Mouse (Mus musculus) brain, embryonic 14.5 days (tissue): ENCODE data around the gene Spag9.

Experiments
- CTCF ChIP-seq: fragments of 200-500 bp; IDR thresholded peaks from 2 replicates; pipeline ENCODE4 v1.5.1; 2012; ENCODE audit warnings: inconsistent platforms, mild to moderate bottlenecking, moderate library complexity, borderline replicate concordance; ENCODE audit not compliant: insufficient read depth, insufficient read length; ENCODE audit errors: extremely low read depth
- POLR2A ChIP-seq: fragments of 200-500 bp; IDR thresholded peaks from 2 replicates; pipeline ENCODE4 v1.6.1; 2012; ENCODE audit warnings: mild to moderate bottlenecking, inconsistent platforms, borderline replicate concordance; ENCODE audit not compliant: poor library complexity, insufficient read depth, insufficient read length, severe bottlenecking; ENCODE audit errors: extremely low read depth

DNA sequence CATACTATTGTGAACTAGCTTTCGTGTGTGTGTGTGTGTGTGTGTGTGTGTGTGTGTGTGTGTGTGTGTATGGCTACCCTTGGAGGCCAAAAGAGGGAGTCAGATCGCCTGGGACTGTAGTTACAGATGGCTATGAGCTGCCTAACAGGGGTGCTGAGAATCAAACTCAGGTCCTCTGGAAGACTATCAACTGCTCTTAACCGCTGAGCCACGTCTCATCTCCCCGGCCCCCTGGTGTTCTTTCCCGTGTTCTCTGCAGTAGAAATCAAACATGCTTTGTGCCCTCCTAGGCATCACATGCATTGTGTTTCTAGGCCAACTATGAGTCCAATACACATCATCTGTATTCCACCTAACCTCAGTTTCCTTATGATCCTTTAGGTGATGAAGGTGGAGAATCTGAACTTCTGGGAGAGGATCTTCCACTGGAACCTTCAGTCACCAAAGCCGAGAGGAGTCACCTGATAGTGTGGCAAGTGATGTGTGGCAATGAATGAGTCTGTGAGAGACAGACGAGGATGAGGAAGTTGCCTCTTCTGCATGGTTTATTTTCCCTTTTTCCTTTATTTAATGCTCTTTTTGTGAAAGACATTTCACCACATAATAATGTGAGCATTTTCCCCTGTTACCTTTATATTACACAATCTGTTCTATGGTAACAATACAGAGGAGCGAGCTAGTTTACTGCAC lies 126.6 kb downstream of the Spag9 start:
- TF ChIP-seq CTCF (no peak), POLR2A (no peak)
